Comparison of ENCODE assay signal across 32 mouse cellular contexts in the genomic region with DNA sequence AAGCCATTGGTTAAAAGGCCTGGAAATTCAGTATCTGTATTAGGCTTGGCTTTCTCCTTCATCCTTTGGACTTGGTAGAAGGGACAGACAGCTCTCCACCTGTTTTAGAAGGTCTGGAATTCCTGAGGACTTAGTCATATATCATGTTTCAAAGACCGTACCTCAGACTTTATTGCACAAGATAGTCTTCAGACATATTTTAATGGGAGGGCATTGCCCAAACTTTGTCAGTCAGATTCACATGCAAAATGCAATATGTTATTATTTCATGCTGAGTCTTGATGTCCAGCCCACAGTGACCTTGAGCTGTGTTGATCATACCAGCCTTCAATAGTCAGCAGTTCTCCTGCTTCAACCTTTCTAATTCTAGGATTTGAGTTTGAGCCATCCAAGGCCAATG.
A peak's percentile ranks its signal among the peaks of the same experiment; 100 is the strongest.
DNase-seq lines count a peak whose midpoint lies in the region; ATAC-seq and TF ChIP-seq lines count a peak whose summit lies in the region.
"Had no signal": no experiment of that assay in that cellular context is flagged by ENCODE, and none has a peak within 500 bp of the region (broad histone marks: within the 10 kb centered on the region; RNA-seq: fewer than 3 reads in every experiment).

No protein-coding gene starts in this region.

- 0 out of 2 replicates have a peak overlapping the region, but pooled peaks have one; percentile 50 for H3K27ac ChIP-seq in hindbrain, embryonic 10.5 days
- H3K27ac ChIP-seq in hindbrain, embryonic 14.5 days = no peak overlapping the region
- peak overlapping the region; percentile 72 for H3K27ac ChIP-seq in bone marrow macrophage, adult 2 months (ENCODE audit: insufficient read depth, low read depth, low read length)
- H3K27ac ChIP-seq in thymus, adult 2 months (ENCODE audit: control insufficient read depth, insufficient read depth, low read length) = no peak overlapping the region
- no peak overlapping the region for H3K27ac ChIP-seq in embryonic facial prominence, embryonic 10.5 days (replicated peaks)
- H3K27ac ChIP-seq: forebrain, embryonic 12.5 days; heart, adult 2 months; hindbrain, embryonic 15.5 days; limb, embryonic 12.5 days; liver, embryonic 12.5 days; neural tube, embryonic 15.5 days had no signal

- no peak for TF ChIP-seq CTCF in E14TG2a.4 (conservative IDR thresholded peaks at IDR 0.05; ENCODE audit: low read length)
- no peak for TF ChIP-seq CTCF in bone marrow macrophage, adult 2 months (IDR thresholded peaks at IDR 0.05; ENCODE audit: low read depth, low read length)
- TF ChIP-seq CTCF in thymus, adult 2 months (IDR thresholded peaks at IDR 0.05; ENCODE audit: borderline replicate concordance, control insufficient read depth, extremely low read depth, insufficient read depth, low read length, poor library complexity) = no peak

- no peaks in the 10 kb centered on the region for H3K36me3 ChIP-seq in hindbrain, embryonic 10.5 days
- H3K36me3 ChIP-seq in hindbrain, embryonic 14.5 days (replicated peaks; ENCODE audit: control insufficient read depth, insufficient read depth) = no peaks in the 10 kb centered on the region
- no peaks in the 10 kb centered on the region for H3K36me3 ChIP-seq in E14TG2a.4 (ENCODE audit: insufficient read depth, low read length)
- no peaks in the 10 kb centered on the region for H3K36me3 ChIP-seq in thymus, adult 2 months (ENCODE audit: control insufficient read depth, insufficient read depth, low read length)
- H3K36me3 ChIP-seq in embryonic facial prominence, embryonic 10.5 days (replicated peaks) = no peaks in the 10 kb centered on the region
- H3K36me3 ChIP-seq: forebrain, embryonic 12.5 days; heart, embryonic 12.5 days; hindbrain, embryonic 15.5 days; limb, embryonic 12.5 days; liver, embryonic 12.5 days; neural tube, embryonic 15.5 days had no signal

- H3K4me2 ChIP-seq in hindbrain, embryonic 14.5 days (replicated peaks) = no peak overlapping the region
- H3K4me2 ChIP-seq: forebrain, embryonic 12.5 days; heart, embryonic 12.5 days; hindbrain, embryonic 15.5 days; limb, embryonic 12.5 days; liver, embryonic 12.5 days; neural tube, embryonic 15.5 days had no signal

- no peak overlapping the region for H3K4me3 ChIP-seq in hindbrain, embryonic 10.5 days
- H3K4me3 ChIP-seq in hindbrain, embryonic 14.5 days (replicated peaks; ENCODE audit: low read length) = no peak overlapping the region
- 0 out of 2 replicates have a peak overlapping the region, but pooled peaks have one; percentile 2 for H3K4me3 ChIP-seq in E14TG2a.4 (replicated peaks; ENCODE audit: low read length)
- no peak overlapping the region for H3K4me3 ChIP-seq in bone marrow macrophage, adult 2 months (ENCODE audit: insufficient read depth, low read length)
- H3K4me3 ChIP-seq in thymus, adult 2 months (ENCODE audit: control insufficient read depth, insufficient read depth, low read length) = no peak overlapping the region
- H3K4me3 ChIP-seq in embryonic facial prominence, embryonic 10.5 days = no peak overlapping the region
- H3K4me3 ChIP-seq: forebrain, embryonic 12.5 days; heart, adult 2 months; heart, embryonic 12.5 days; hindbrain, embryonic 15.5 days; limb, embryonic 12.5 days; liver, embryonic 12.5 days; neural tube, embryonic 15.5 days had no signal

- DNase-seq in hindbrain, embryonic 10.5 days (ENCODE audit: low spot score) = no peak
- no peak for DNase-seq in hindbrain, embryonic 14.5 days (ENCODE audit: low spot score)
- peak; percentile 22 for DNase-seq in 3134 (ENCODE audit: extremely low read depth, insufficient read length, low spot score)
- no peak for DNase-seq in thymus, adult 2 months
- no peak for DNase-seq in gastrocnemius, postnatal 25 days
- DNase-seq in embryonic facial prominence, embryonic 10.5 days (ENCODE audit: low spot score) = no peak
- DNase-seq: adrenal gland, postnatal 10 days; B cell, adult 2 months; cerebellum, adult 18-20 months; cerebellum, postnatal 10 days; forebrain, postnatal 0 days; gastrocnemius, postnatal 36 days; heart, adult 2 months; heart, postnatal 4 days; kidney, adult 18-20 months; kidney, postnatal 14 days; liver, postnatal 0 days; lung, postnatal 36 days; midbrain, embryonic 14.5 days; retina, postnatal 1 day; right cerebral cortex, postnatal 14 days had no signal

- H3K9me3 ChIP-seq in hindbrain, embryonic 10.5 days = no peaks in the 10 kb centered on the region
- no peaks in the 10 kb centered on the region for H3K9me3 ChIP-seq in hindbrain, embryonic 14.5 days (ENCODE audit: control insufficient read depth, low read length)
- H3K9me3 ChIP-seq in E14TG2a.4 (ENCODE audit: low read length) = no peaks in the 10 kb centered on the region
- H3K9me3 ChIP-seq in embryonic facial prominence, embryonic 10.5 days = no peaks in the 10 kb centered on the region
- H3K9me3 ChIP-seq: forebrain, embryonic 12.5 days; heart, embryonic 12.5 days; hindbrain, embryonic 15.5 days; limb, embryonic 12.5 days; liver, embryonic 12.5 days; neural tube, embryonic 15.5 days had no signal

- ATAC-seq in hindbrain, embryonic 14.5 days (ENCODE audit: low FRiP score) = no peak
- ATAC-seq: activated CD4-positive, CD25-positive, alpha-beta regulatory T cell, adult 4 months; forebrain, postnatal 0 days; inflammation-experienced regulatory T-cells, adult 6 months; liver, embryonic 12.5 days; liver, postnatal 0 days had no signal

- WGBS in hindbrain, embryonic 10.5 days = 84% methylated on average over 1 of the region's 1 CpGs
- WGBS in hindbrain, embryonic 14.5 days = 97% methylated on average over 1 of the region's 1 CpGs
- WGBS in thymus, adult 2 months = 97% methylated on average over 1 of the region's 1 CpGs
- 77% methylated on average over 1 of the region's 1 CpGs for WGBS in embryonic facial prominence, embryonic 10.5 days

- no peak for TF ChIP-seq POLR2A in bone marrow macrophage, adult 2 months (IDR thresholded peaks at IDR 0.05; ENCODE audit: borderline replicate concordance, low read depth, low read length)
- TF ChIP-seq POLR2A in thymus, adult 2 months (IDR thresholded peaks at IDR 0.05; ENCODE audit: control insufficient read depth, extremely low read depth, insufficient read depth, low read length, poor library complexity) = no peak

- H3K27me3 ChIP-seq in hindbrain, embryonic 10.5 days (ENCODE audit: insufficient read depth, poor library complexity, severe bottlenecking) = no peaks in the 10 kb centered on the region
- H3K27me3 ChIP-seq in hindbrain, embryonic 14.5 days (ENCODE audit: control insufficient read depth, insufficient read depth, low read length) = no peaks in the 10 kb centered on the region
- H3K27me3 ChIP-seq in E14TG2a.4 (ENCODE audit: insufficient read depth, low read length) = no peaks in the 10 kb centered on the region
- H3K27me3 ChIP-seq in thymus, adult 2 months (ENCODE audit: control insufficient read depth, insufficient read depth, low read length) = no peaks in the 10 kb centered on the region
- no peaks in the 10 kb centered on the region for H3K27me3 ChIP-seq in embryonic facial prominence, embryonic 10.5 days (replicated peaks; ENCODE audit: low read depth, poor library complexity, severe bottlenecking)
- H3K27me3 ChIP-seq: CH12.LX; forebrain, embryonic 12.5 days; heart, embryonic 12.5 days; hindbrain, embryonic 15.5 days; limb, embryonic 12.5 days; liver, embryonic 12.5 days; neural tube, embryonic 15.5 days had no signal

- no peak overlapping the region for H3K9ac ChIP-seq in hindbrain, embryonic 14.5 days
- H3K9ac ChIP-seq: forebrain, embryonic 12.5 days; forebrain, postnatal 0 days; heart, embryonic 12.5 days; hindbrain, embryonic 15.5 days; limb, embryonic 12.5 days; liver, embryonic 12.5 days; liver, postnatal 0 days; neural tube, embryonic 15.5 days had no signal

- H3K4me1 ChIP-seq in hindbrain, embryonic 10.5 days (replicated peaks) = peaks cover 15% of the 10 kb centered on the region
- H3K4me1 ChIP-seq in hindbrain, embryonic 14.5 days (replicated peaks; ENCODE audit: control insufficient read depth, insufficient read depth, low read length) = no peaks in the 10 kb centered on the region; the same call in 1 of the 2 replicates
- H3K4me1 ChIP-seq in E14TG2a.4 (replicated peaks; ENCODE audit: low read depth, low read length) = peaks cover 47% of the 10 kb centered on the region
- H3K4me1 ChIP-seq in bone marrow macrophage, adult 2 months (ENCODE audit: control insufficient read depth, insufficient read depth, low read length) = peaks cover 25% of the 10 kb centered on the region
- H3K4me1 ChIP-seq in thymus, adult 2 months (replicated peaks; ENCODE audit: control insufficient read depth, insufficient read depth, low read length) = no peaks in the 10 kb centered on the region; the same call in 1 of the 2 replicates
- H3K4me1 ChIP-seq in embryonic facial prominence, embryonic 10.5 days = peaks cover 17% of the 10 kb centered on the region
- H3K4me1 ChIP-seq: liver, embryonic 12.5 days had no signal

Comparison
In these comparisons a context has a peak if more than half of its experiments do, and no peak if none do; other contexts are left out.
1. H3K27ac ChIP-seq: peak in hindbrain, embryonic 10.5 days (single experiment) and bone marrow macrophage, adult 2 months (single experiment); none in hindbrain, embryonic 14.5 days (single experiment), thymus, adult 2 months (single experiment) and embryonic facial prominence, embryonic 10.5 days (single experiment).